Mouse (Mus musculus): ENCODE results near the gene Caprin1. TPM values are rescaled to one million over a fixed set of nuclear protein-coding genes. Genes with fewer than 3 reads are reported as not detected.

Gene Caprin1
- polyA plus RNA-seq, 1 experiment from 2014 or later, result 317 TPM

DNA sequence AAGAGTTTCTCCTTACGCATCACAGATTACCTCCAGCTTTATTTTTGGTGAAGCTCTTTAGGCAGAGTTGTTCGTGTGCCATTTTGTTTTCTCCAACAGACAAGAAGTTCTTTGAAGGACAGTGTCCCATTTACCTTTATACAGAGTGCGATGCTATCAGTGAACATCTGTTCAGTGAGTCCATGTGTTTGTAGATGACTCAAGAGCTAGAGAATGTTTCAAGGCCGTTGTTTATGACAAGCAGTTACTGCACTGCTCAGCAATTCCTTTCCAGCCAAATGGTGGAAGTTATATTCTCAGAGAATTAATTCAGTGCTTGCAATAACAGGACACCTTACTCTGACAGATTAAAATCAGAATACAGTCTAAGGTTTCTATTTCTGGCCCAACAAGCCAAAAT, 27.5 kb upstream of the Caprin1 start:
- Histone ChIP-seq H3K36me3 (no peaks in the 10 kb centered on the region), H3K4me3 (no peak overlapping the region), H3K9me3 (no peaks in the 10 kb centered on the region), H3K4me1 (no peaks in the 10 kb centered on the region), H3K4me2 (no peak overlapping the region), H3K27ac (no peak overlapping the region), H3K27me3 (no peaks in the 10 kb centered on the region), H3K9ac (no peak overlapping the region)
- 72% methylated on average over 4 of the region's 4 CpGs for WGBS
- ATAC-seq (ENCODE audit: borderline replicate concordance, extremely low read depth, low FRiP score, low TSS enrichment), result no peak

DNA sequence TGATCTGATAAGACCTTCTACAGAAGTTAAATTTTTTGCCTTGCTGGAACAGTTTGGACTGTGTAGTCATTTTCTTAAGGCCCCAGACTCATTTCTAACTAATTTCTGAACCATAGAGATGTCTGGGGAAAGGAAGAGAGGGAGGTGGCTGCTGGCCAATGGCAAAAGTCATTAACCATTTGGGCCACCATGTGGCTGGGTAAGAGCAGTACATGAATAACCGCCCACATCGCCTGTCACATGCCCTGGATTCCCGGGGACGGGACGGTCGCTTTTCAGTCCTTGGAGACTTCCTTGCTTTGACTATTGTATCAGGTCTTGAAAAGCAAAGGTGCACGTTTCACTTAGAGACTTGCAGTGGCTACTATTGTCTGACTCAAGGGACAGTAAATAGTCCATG, 25.1 kb upstream of the Caprin1 start:
- Histone ChIP-seq H3K4me1 (no peaks in the 10 kb centered on the region), H3K4me3 (no peak overlapping the region), H3K36me3 (no peaks in the 10 kb centered on the region), H3K27me3 (no peaks in the 10 kb centered on the region), H3K4me2 (no peak overlapping the region), H3K27ac (no peak overlapping the region), H3K9ac (no peak overlapping the region), H3K9me3 (no peaks in the 10 kb centered on the region)
- 59% methylated on average over 7 of the region's 7 CpGs for WGBS
- ATAC-seq (ENCODE audit: borderline replicate concordance, extremely low read depth, low FRiP score, low TSS enrichment), result no peak

DNA sequence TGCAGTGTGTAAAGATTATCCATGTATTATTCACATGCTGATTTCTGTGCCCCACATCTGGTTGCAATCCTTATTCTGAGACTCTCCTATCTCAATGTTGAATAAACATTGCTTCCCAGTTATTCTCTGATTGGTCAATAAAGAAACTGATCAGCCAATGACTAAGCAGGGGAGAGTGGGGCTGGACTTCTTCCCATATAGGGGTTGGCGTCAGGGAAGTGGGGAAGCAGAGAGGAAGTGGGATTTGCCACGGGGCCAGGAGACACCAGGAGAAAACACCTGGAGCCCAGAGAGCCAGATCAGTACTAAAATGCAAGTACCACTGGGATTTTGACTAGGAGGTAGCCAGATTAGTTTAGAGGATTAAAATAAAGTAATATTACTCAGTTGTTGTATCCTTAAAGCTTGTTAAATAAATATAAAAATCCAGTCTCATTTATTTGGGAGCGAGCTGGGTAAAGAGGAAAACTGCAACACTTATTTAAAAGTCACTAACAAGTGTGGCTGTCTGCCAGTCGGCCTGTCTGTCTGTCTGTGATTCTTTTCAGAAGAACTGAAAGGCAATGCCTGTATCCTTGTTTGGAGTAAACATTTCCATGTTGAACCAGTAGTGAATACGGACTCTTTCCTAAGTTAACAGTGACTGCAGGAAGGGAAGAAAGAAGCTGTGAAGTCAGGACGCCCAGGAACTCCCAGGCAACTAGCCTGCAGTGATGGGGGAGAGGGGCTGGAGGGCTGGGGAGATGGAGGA, 19.9 kb upstream of the Caprin1 start:
- Histone ChIP-seq H3K9ac (no peak overlapping the region), H3K27ac (no peak overlapping the region), H3K9me3 (no peaks in the 10 kb centered on the region), H3K36me3 (no peaks in the 10 kb centered on the region), H3K4me3 (peak overlapping the region; percentile 21), H3K27me3 (no peaks in the 10 kb centered on the region), H3K4me1 (no peaks in the 10 kb centered on the region), H3K4me2 (peak overlapping the region; percentile 38)
- ATAC-seq (ENCODE audit: borderline replicate concordance, extremely low read depth, low FRiP score, low TSS enrichment), result peak; percentile 88; the same call in 1 of the 2 replicates
- WGBS, result 21% methylated on average over 6 of the region's 6 CpGs

DNA sequence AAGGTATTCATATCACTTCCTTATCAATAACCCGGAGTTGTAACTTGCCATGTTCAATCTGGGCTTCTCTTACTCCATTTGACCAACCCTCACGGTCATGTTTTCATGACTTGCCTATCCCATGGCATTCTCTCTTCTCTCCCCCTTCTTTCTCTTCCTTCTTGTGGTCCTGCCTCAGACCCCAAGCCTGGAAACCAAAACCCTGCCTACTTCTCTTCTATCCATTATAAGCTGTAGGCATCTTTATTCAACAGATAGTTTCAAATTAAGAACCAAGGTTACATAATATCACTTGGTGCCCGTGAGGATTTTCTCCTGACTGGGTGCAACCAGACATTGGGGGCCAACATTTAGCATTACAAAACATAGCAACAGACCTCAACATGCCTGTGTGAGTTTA, 18.5 kb upstream of the Caprin1 start:
- no peak overlapping the region for H3K4me2 ChIP-seq
- 77% methylated on average over 3 of the region's 3 CpGs for WGBS

DNA sequence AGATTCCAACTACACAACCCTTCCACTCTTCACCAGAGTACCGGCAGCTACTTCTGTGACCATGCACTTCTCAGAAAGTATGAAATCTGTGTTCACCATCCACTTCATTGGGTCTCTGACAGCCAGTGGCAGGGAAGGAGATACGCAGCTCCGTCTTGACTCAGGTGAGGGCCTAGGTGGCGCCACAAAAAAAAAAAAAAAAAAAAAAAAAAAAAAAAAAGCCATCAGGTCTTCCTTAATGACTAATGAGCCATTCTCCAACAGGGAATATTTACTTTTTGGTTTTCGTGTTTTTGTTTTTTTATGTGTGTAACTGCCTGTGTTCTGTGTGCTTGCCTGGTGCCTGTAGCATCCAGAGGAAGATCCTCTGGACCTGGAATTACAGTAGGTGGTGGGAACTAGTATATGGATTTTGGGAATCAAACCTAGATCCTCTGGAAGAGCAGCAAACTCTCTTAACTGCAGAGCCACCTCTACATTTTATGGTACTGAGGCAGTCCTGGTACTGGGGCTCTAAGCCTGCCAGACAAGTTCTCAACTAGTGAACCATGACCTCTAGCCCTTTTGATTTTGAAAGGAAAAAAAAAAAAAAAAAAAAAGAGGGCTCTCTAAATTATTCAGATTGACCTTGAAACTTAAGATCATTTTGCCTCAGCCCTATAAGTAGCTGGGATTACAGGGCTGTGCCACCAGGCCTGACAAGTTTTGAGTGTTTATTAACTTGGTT, 14.2 kb upstream of the Caprin1 start:
- 44% methylated on average over 5 of the region's 5 CpGs for WGBS
- Histone ChIP-seq H3K9ac (no peak overlapping the region), H3K36me3 (no peaks in the 10 kb centered on the region), H3K4me2 (no peak overlapping the region), H3K27ac (no peak overlapping the region), H3K27me3 (no peaks in the 10 kb centered on the region), H3K9me3 (no peaks in the 10 kb centered on the region), H3K4me3 (no peak overlapping the region), H3K4me1 (no peaks in the 10 kb centered on the region)
- ATAC-seq (ENCODE audit: borderline replicate concordance, extremely low read depth, low FRiP score, low TSS enrichment), result no peak

More for the DNA sequence above, 18.5 kb upstream of the Caprin1 start:
- Histone ChIP-seq H3K9ac (no peak overlapping the region), H3K36me3 (no peaks in the 10 kb centered on the region), H3K4me1 (no peaks in the 10 kb centered on the region), H3K4me3 (no peak overlapping the region), H3K27me3 (no peaks in the 10 kb centered on the region), H3K27ac (no peak overlapping the region), H3K9me3 (no peaks in the 10 kb centered on the region)
- no peak for ATAC-seq (ENCODE audit: borderline replicate concordance, extremely low read depth, low FRiP score, low TSS enrichment)

DNA sequence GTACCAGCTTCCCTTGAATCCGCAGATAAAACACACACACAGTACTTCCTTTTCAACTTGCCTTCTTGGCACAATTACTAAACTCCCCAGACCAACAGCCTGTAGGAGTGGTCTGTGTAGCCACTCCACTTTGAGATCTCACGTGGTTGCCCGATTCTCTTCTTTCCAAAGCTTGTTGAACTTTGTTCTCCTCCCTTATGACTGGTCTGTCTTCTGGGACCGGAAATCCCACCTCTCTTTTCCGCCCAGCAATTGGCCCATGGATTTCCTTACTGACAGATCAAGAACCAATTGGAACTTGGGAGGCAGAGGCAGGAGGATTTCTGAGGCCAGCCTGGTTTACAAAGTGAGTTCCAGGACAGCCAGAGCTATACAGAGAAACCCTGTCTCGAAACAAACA, 13.0 kb upstream of the Caprin1 start:
- Histone ChIP-seq H3K4me1 (no peaks in the 10 kb centered on the region), H3K4me3 (no peak overlapping the region), H3K36me3 (no peaks in the 10 kb centered on the region), H3K27me3 (no peaks in the 10 kb centered on the region), H3K9me3 (no peaks in the 10 kb centered on the region), H3K9ac (no peak overlapping the region), H3K4me2 (no peak overlapping the region), H3K27ac (no peak overlapping the region)
- ATAC-seq (ENCODE audit: borderline replicate concordance, extremely low read depth, low FRiP score, low TSS enrichment), result no peak
- 75% methylated on average over 6 of the region's 6 CpGs for WGBS

DNA sequence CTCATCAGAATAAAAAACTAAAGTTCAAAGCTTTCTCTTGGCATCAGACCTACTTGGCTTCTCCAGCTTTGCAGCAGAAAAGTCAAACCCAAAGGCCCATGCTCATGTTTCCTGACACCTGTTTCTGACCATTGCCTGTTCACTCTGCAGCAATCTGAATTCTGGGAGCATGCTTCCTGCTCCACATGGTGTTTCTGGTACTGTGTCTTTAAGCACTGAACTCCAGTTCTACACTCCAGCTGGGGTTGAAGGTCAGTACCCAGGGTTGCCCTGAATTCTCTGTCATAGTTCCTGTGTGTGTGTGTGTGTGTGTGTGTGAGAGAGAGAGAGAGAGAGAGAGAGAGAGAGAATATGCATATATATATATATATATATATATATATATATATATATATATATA, 11.0 kb upstream of the Caprin1 start:
- Histone ChIP-seq H3K9ac (no peak overlapping the region), H3K27me3 (no peaks in the 10 kb centered on the region), H3K27ac (no peak overlapping the region), H3K36me3 (no peaks in the 10 kb centered on the region), H3K4me3 (no peak overlapping the region), H3K4me1 (no peaks in the 10 kb centered on the region), H3K9me3 (no peaks in the 10 kb centered on the region), H3K4me2 (no peak overlapping the region)
- ATAC-seq (ENCODE audit: borderline replicate concordance, extremely low read depth, low FRiP score, low TSS enrichment), result no peak

DNA sequence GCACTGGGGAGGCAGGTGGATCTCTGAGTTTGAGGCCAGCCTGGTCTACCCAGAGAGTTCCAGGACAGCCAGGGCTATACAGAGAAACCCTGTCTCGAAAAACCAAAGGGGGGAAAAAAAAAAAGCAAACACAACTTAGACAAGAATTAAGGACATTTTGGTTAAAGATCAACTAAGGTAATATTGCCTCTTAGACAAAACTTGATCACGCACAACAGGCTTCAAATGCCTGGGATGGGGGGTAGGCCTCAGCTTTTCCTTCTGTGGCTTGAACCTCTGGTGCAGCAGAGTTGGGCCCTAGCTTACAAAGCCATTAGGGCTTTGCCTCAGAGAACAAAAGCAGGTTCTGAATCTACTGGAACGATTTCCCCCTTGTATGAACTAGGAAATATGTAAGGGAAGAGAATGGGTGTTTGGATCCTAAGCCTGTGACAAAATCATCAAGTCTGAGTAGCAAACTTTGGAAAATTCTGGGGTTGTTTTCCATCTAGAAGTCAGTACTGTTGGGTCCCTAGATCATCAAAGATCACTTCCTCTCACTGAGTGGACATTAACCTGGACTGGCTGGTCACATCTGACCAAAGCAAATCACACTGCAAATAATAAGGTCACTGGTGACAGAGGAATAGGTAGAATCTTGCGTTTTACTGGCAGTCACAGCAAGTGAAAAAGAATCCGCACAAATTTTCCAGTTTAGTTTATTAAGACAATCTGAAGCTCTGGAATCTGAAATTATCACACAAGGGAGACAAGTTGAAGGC, 6.5 kb upstream of the Caprin1 start:
- Histone ChIP-seq H3K36me3 (no peaks in the 10 kb centered on the region), H3K4me2 (no peak overlapping the region), H3K27ac (no peak overlapping the region), H3K9ac (no peak overlapping the region), H3K4me3 (no peak overlapping the region), H3K27me3 (no peaks in the 10 kb centered on the region), H3K4me1 (no peaks in the 10 kb centered on the region), H3K9me3 (no peaks in the 10 kb centered on the region)
- ATAC-seq (ENCODE audit: borderline replicate concordance, extremely low read depth, low FRiP score, low TSS enrichment), result no peak
- 67% methylated on average over 5 of the region's 5 CpGs for WGBS

DNA sequence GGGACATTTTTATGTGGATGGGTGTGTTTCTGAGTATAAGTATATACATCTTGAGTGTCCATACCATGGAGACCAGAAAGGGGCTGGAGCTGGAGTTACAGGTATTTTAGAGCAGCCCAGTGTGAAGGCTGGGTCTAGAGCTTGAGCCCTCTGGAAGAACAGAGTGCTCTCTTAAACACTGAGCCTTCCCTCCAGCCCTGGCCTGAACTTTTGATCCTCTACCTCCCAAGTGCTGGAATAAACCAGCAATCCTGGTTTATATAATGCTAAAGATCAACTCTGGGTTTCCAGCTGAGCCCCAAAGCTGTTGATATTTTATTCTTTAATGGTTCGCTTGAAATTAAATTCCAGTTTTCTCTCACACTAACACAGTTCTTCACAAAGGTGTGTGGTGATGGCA, 5.0 kb upstream of the Caprin1 start:
- no peak overlapping the region for H3K4me3 ChIP-seq
- no peaks in the 10 kb centered on the region for H3K27me3 ChIP-seq
- H3K36me3 ChIP-seq, result no peaks in the 10 kb centered on the region
- no peak for ATAC-seq (ENCODE audit: borderline replicate concordance, extremely low read depth, low FRiP score, low TSS enrichment)
- H3K4me1 ChIP-seq, result peaks cover 3% of the 10 kb centered on the region; the same call in 1 of the 2 replicates
- no peak overlapping the region for H3K4me2 ChIP-seq
- H3K9me3 ChIP-seq, result no peaks in the 10 kb centered on the region
- no peak overlapping the region for H3K9ac ChIP-seq
- no peak overlapping the region for H3K27ac ChIP-seq
- WGBS, result 79% methylated on average over 1 of the region's 1 CpGs

DNA sequence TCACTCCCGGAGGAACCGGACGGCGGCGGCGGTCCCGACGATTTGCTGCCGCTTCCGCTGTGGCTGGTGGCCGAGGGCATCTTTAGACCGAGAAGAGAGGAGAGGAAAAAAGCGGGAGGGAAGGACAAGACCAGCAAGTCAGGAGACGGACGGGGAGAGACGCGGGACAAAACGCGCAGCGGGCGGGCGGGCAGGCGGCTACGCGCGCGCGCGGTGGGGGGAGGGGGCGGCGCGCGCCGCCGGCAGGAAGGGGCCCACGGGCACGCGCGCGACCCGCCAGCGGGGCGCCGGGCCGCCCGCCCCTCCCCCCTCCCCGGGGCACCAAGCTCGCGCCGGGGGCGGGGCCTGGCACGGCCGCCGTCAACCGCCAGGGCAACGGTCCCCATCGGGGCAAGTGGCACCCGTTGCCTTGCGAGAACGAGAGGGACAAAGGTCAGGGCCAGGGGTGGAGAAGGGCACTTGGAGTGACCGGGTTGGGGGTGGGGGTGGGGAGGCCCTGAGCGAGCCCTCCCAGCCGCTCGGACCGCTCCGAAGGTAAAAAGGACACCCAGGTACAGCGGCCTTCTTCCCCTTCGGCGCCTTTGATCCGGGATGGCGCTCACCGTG, 485 bp downstream of the Caprin1 start:
- Histone ChIP-seq H3K9ac (peak overlapping the region; percentile 84), H3K36me3 (peaks cover 22% of the 10 kb centered on the region), H3K27ac (peak overlapping the region; percentile 100), H3K27me3 (no peaks in the 10 kb centered on the region), H3K4me3 (peak overlapping the region; percentile 98), H3K9me3 (no peaks in the 10 kb centered on the region), H3K4me2 (peak overlapping the region; percentile 62), H3K4me1 (peaks cover 17% of the 10 kb centered on the region)
- ATAC-seq (ENCODE audit: borderline replicate concordance, extremely low read depth, low FRiP score, low TSS enrichment), result peak; percentile 60
- 1% methylated on average over 54 of the region's 72 CpGs for WGBS

DNA sequence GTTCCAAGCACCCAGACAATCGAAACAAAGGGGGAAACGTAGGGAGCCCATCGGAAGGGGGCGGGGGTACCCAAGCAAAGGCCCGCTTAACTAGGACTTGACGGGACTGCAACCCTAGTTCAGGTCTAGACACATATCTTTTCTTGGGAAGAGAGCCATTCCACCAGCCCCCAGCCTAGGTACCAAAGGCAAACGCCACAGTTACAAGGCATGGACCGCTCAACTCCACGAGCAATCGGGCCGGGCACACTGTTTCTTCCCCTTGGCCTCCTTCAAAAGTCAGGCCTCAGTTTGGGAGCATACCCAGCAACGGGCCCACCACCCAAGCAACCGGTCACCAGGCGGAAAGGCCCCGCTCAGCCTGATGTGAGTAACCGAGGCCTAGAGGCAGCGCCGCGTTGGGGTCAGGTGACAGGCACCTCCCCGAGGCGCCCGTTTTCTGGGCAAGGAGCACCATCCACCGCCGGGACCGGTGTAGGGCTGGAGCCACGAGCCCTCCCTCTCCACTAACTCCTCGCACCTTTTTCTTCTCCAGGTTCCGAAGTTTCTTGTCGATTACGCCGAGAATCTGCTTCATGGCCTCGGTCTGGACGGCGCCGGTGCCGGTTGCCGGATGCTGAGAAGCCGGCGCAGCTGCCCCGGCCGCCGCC, 1.1 kb downstream of the Caprin1 start:
- H3K36me3 ChIP-seq, result peaks cover 25% of the 10 kb centered on the region
- H3K4me3 ChIP-seq, result peak overlapping the region; percentile 98
- WGBS, result under 1% methylated on average over 42 of the region's 42 CpGs
- H3K9me3 ChIP-seq, result no peaks in the 10 kb centered on the region
- peak overlapping the region; percentile 84 for H3K9ac ChIP-seq
- H3K4me2 ChIP-seq, result peak overlapping the region; percentile 62
- H3K27ac ChIP-seq, result peak overlapping the region; percentile 100
- peaks cover 20% of the 10 kb centered on the region for H3K4me1 ChIP-seq
- peak; percentile 28; the same call in 1 of the 2 replicates for ATAC-seq (ENCODE audit: borderline replicate concordance, extremely low read depth, low FRiP score, low TSS enrichment)
- no peaks in the 10 kb centered on the region for H3K27me3 ChIP-seq
